Mouse (Mus musculus) right cerebral cortex, postnatal 14 days (tissue): ENCODE data around the gene Tkfc.
"Not testable (repeated sequence)": the region's sequence is repeated elsewhere in the genome, so short reads cannot be mapped to it uniquely, and the experiment has no call there.

Source experiments
- DNase-seq: peaks from one replicate; pipeline ENCODE4 v3.0.0; 2022

Tkfc gene

DNA sequence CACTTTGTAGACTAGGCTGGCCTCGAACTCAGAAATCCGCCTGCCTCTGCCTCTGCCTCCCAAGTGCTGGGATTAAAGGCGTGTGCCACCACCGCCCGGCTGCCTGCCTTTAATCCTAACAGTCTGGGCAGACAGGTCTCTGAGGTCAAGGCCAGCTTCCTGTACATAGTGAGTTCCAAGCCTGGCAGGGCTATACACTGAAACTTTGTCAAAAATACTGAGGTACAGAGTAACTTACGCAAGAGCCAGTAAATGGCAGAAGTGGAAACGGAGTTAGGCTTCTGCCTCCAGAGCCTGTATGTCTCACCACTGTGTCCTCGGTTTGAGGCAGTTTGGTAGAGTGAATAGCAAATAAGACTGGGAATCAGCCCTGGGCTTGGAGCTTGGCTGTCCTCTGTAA, 18.2 kb downstream of the Tkfc start:
- DNase-seq = no peak

- no peak for DNase-seq
Observed at GRCm38 (mm10) chr19:10585112-10585511, 20.3 kb downstream of the Tkfc start.

DNA sequence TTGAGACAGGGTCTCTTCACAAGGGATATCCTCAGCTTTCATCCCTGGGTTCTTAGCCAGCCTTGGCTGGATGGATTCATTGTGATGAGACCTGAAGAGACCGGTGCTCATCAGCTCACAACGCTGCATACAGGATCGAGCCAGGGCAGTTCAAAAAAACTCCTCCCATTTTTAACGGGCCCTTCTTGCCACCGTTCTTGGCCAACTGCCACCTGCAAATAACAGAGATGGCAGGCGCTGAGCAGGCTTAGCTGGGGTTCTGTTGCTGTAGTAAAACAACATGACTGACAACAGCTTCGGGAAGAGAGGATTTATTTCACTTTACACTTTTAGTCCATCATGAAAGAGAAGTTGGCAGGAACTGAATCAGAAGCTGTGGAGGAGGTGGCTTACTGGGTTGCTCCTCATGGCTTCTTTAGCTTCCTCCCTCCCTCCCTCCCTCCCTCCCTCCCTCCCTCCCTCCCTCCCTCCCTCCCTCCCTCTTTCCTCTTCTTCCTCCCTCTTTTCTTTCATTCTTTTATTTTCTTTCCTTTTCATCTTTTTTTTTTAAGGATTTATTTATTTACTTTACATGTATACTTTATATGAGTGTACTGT, 21.8 kb downstream of the Tkfc start:
- no peak for DNase-seq

DNA sequence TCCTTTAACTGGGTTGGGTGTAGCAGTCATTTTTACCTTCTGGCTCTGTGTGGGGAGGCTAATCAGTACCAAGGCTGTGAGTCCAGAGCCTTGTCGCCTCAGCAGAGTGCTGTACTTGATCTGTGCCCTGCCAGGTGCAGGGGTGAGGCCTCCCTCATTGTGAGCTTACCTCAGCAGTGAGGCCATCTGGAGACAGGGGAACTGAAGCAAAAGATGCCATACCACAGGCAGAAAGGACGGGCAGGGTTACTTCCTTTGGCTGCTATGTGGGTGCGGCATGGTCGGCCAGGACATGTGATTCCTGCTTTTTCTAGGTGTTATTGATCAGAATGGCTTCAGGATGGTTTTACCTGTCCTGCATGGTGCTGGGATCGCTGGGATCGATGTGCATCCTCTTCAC, 23.5 kb downstream of the Tkfc start:
- no peak for DNase-seq

DNA sequence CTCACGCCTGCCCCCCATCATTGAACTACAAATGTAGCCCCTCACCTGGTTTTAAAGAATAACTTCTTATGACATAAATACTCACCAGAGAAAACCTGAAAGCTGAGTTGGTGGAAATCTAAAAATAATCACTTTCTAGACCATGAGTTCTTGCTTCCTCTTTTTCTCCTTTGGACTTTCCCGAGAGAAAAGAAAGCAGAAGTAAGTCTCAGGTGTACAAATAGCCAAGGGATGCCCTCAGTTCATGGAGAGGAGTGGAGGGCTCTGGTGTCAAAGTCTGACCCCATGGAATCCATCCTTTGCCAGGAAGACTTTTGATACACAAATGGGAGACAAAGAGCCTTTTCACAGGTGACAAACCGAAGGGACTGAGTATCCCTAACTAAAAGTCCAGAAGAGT, 24.7 kb downstream of the Tkfc start:
- DNase-seq = no peak

DNA sequence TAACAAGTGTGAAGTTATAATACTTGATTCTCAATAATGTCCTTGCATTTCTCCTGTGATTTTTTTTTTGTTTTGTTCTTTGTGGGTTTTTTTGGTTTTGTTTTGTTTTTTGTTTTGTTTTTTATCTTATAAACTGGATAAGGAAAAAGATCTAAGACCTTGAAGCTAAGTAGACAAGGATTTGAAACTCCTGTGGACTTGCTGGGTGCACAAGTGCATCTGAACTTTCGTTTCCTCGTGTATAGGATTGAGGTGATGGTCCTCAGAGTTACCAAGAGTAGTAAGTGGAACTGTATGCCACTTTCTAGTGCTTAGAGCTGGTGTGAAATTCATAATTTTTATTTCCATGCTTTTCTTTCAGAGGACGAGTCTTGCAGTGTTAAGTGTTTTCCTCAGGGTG, 25.4 kb downstream of the Tkfc start:
- DNase-seq = no peak

DNA sequence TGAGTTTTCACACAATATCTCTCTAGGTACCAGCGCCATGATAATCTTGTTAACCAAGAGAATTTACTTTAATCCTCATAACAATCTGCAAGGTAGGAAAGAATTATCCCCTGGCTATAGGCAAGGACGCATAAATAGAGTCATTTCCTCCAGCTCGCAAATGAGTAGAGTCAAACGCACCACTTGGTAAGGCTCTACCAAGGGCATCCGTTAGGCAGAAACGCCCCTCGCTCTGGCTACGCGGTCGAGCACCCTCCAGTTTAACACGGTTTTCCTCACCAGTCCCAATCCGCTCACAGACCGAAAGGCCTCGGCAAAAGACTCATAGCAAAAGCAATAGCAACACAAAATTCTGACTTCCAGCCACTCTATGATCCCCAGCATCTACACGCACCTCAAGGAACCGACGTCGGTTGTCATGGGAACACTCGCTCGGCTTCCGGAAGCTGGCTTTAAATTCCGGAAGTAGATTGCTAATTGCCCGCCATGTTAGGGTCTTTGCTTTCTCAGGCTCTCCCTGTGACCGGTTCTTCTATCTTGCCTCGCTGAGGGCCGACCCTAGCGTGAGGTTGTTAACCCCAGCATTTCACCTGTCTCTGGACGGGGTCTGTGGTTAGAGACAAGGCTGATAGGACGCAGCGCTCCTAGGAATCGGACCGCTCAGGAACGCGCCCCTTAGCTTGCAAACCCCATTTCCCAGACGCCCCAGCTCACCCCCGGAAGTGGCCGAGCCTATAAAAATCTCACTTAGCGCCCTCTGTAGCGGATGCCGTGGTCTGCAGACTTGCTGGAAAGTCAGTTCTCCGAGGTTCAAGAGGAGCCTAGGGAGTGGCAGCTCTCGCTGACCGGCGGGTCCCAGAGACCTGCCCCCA, 28.5 kb downstream of the Tkfc start, which contains the start of the genes Cyb561a3 and Tmem138:
Gene Cyb561a3, plus strand, starts transcription at position 483 of the 872 bp plus-strand sequence.
Gene Tmem138, minus strand, starts transcription at position 673 of the 872 bp plus-strand sequence.
- DNase-seq = peak; percentile 87

- DNase-seq = no peak
Observed at GRCm38 (mm10) chr19:10569627-10570026, 35.8 kb downstream of the Tkfc start.

DNA sequence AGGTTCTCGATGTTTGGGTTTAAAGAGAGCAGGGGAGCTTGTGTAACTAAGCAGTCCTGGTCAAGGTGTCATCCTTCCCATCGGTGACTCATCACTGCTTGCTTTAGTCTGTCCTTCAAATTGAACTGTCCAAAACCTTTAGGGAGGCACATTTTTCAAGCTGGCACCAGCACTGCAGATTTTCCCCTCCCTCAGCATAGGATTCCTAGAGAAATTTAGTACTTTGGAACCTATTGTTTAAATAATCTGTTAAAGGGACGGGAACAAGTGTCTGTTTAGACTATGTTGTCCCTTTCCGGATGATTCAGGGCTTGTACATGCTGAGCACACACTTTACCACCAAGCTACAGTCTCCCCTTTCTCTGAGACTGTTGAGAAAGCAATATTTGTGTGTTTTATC, 40.2 kb downstream of the Tkfc start:
- no peak for DNase-seq

DNA sequence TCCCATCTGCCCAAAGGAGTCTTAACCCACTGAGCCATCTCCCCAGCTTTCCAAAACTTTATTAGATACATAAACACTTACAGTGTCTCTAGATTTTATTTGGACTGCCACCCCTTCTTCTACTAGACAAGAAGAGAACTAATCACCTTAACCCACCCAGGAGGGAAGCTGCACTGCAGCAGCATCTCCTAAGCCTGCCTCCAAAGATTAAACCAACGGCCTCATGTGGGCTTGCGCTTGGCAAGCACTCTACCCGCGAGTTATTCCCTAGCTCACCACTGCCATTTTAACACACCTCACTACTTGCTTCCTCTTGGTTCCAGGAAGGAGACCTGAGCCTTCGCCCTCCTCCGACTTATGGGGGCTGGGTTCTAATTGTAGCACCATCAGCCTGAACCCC, 41.2 kb downstream of the Tkfc start:
- DNase-seq = no peak

GRCm38 (mm10) chr19:10562351-10562750, 43.1 kb downstream of the Tkfc start:
- no peak for DNase-seq

DNA sequence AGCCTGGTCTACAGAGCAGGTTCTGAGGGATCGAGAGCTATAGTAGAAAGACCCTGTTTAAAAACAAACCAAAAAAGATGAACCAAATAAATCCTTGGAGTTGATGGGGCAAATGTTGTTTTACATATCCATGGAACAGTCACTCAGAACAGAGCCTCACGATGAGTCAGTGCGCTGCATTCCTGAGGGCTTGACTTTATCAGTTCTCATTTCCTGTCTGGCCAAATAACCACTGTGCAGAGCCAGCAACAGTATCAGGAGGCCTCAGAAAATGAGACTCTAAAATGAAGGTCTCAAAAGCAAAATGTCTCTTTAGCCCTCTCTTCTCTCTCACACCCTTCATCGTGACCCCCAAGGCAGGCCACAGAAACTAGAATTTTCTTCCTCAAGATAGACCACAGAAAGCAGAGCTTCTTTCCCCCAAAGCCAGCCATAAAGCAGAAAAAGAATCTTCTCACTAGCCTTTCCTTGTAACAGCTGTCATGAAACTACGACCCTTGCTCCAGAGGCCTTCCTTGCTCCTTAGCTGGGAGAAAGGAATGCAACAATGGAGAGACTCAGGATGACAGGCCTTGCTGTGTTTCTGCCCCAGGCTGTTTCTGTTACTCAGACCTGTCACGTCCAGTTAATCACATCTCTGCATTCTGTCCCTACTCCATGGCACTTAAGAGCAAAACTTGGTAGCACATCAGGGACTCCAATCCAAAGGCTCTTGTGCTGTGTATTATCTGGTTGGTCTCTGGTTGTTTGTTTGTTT, 43.7 kb downstream of the Tkfc start:
- no peak for DNase-seq

DNA sequence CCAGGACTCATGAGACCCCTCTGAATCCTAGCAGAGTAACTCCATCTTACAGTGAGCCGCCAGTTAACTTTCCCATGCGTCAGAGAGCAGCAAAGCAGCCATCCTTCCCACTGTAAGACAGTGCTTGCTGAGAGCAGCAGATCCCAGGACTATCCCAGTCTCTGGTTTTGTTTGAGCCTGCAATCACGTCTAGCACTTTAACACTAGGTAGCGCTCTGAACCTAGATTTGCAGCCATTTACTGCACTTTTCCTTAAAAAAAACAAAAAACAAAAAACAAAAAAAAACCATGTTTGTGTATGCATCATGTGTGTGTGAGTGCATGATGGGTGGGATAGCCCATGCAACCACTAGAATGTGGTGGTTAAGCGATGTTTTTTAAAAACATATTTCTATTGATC, 45.3 kb downstream of the Tkfc start:
- DNase-seq = no peak

- not testable (repeated sequence) for DNase-seq
Observed at GRCm38 (mm10) chr19:10557837-10558375, 47.5 kb downstream of the Tkfc start.

- no peak for DNase-seq
Observed at GRCm38 (mm10) chr19:10557430-10557829, 48.0 kb downstream of the Tkfc start.

- DNase-seq = no peak
Observed at GRCm38 (mm10) chr19:10557001-10557400, 48.5 kb downstream of the Tkfc start.

- peak; percentile 84 for DNase-seq
Observed at GRCm38 (mm10) chr19:10555624-10556510, 49.6 kb downstream of the Tkfc start, which contains the start of gene Tmem216. Gene Tmem216 (minus strand): TSS chr19:10556238.

DNA sequence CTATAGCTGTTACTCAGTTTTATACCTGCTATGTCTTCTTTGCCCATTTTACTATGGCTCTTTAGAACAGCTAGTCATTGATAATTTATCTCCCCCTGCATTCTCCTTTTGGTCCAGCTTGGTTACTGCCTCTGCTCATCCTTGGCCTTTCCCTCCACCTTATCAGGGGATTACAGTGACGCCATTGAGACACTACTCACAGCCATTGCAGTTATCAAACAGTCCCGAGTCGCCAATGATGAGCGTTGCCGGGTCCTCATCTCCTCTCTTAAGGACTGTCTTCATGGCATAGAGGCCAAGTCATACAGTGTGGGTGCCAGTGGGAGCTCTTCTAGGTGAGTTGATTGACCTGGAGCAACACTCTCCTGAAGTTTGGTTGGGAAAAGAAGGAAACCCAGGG, 66.0 kb downstream of the Tkfc start:
- no peak for DNase-seq
